Mouse (Mus musculus) stomach, postnatal 0 days (tissue): ENCODE results near the gene Mvb12b.

Experiments
- CTCF ChIP-seq: IDR thresholded peaks from 2 replicates; pipeline ENCODE4 v1.5.1; 2016; ENCODE audit warnings: antibody characterized with exemption, low read depth, mild to moderate bottlenecking, moderate library complexity
- EP300 ChIP-seq: optimal IDR thresholded peaks from 2 replicates; pipeline ENCODE3; 2016; ENCODE audit warnings: antibody characterized with exemption

GRCm38 (mm10) chr2:33708096-33708495 lies 179.7 kb downstream of the Mvb12b start:
- TF ChIP-seq CTCF: no peak
- no peak for TF ChIP-seq EP300
